Mouse (Mus musculus): ENCODE measurements around the gene Acr. TPM values are rescaled to one million over a fixed set of nuclear protein-coding genes. Genes with fewer than 3 reads are reported as not detected.
A peak's percentile ranks its signal among the peaks of the same experiment; 100 is the strongest.

Gene Acr
- polyA plus RNA-seq, 1 experiment, result 3.2 TPM

DNA sequence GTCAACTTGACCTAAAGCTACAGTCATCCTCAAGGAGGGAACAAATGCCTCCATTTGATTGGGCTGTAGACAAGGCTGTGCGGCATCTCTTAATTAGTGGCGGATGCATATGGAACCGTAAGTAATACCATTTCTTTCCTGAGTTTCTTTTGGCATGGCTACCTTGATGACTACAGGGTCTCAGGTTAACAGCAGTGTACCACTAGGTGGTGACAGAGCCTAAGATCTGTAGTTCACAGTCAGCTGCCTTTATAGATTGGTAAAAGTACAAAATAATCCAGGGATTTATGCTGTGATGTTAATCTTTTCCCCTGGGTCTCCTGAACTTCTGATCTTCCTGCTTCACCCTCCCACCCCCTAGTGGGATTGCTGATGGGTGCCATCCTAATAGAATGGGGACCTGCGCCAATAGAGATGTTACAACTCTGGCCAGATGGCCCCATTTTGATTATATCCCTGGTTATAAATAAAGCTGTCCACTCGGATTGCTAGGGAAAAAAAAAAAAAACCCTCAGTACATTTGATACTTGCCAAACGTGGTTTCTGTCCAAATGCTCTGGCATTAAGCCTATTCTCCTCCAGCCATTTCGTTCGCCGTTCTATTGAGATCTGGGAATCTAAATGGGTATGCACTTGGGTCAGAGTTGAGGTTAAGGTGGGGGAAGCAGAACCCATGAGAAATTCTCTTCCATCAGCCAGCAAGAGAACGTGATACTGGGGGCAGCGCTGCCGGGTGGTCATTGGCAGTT is 37.9 kb downstream of the Acr start:
- TF ChIP-seq CTCF (IDR thresholded peaks at IDR 0.05; ENCODE audit: extremely low read depth, insufficient read depth, low read length) (peak; percentile 25; the same call in 1 of the 2 replicates), POLR2A (IDR thresholded peaks at IDR 0.05; ENCODE audit: extremely low read depth, insufficient read depth, low read length) (no peak)
- H3K27ac ChIP-seq (ENCODE audit: insufficient read depth, low read length), result no peak overlapping the region
- H3K4me1 ChIP-seq (ENCODE audit: control insufficient read depth, insufficient read depth, low read length), result peaks cover 1% of the 10 kb centered on the region; the same call in 1 of the 2 replicates
- no peak overlapping the region for H3K4me3 ChIP-seq (ENCODE audit: insufficient read depth, low read length)

DNA sequence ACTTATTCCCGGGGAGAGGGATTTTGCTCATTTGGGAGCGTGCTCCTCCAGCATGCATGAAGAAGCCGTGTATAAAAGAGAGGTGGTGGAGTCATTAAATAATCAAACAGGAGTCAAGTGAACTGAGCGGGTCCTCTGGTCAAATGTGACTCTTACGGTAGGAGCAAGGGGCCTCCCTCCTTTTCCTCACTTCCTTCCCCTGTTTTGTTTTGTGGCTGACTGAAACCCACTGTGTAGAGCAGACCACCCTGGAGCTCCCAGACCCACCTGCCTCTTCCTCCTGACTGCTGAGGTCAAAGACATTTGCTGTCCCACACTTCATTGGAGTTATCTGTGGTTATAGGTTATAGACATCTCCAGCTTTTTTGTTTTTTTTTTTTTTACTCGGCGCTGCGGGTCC is 39.4 kb downstream of the Acr start:
- Histone ChIP-seq H3K27ac (ENCODE audit: insufficient read depth, low read length) (no peak overlapping the region), H3K4me3 (ENCODE audit: insufficient read depth, low read length) (no peak overlapping the region), H3K4me1 (ENCODE audit: control insufficient read depth, insufficient read depth, low read length) (peaks cover 1% of the 10 kb centered on the region; the same call in 1 of the 2 replicates)
- no peak for TF ChIP-seq POLR2A (IDR thresholded peaks at IDR 0.05; ENCODE audit: extremely low read depth, insufficient read depth, low read length)
- no peak for TF ChIP-seq CTCF (IDR thresholded peaks at IDR 0.05; ENCODE audit: extremely low read depth, insufficient read depth, low read length)

DNA sequence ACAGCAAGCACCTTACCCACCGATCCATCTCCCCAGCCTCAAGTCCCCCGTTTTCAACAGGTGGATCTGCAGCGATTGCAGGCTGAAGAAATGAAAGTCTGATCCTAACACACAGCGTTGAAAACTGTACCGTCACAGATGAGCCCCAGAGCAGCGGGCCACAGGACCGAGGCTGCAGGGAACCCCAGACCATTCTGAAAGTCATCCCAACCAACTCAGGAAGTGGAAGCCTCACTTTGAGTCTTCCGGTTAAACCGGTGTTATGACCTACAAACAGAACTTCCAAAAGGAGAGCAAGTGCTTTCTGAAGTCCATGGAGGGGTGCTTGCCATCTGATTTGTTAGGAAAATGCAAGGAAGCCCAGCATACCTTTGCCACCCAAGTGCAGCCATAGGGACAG is 39.8 kb downstream of the Acr start:
- Histone ChIP-seq H3K4me3 (ENCODE audit: insufficient read depth, low read length) (no peak overlapping the region), H3K27ac (ENCODE audit: insufficient read depth, low read length) (no peak overlapping the region), H3K4me1 (ENCODE audit: control insufficient read depth, insufficient read depth, low read length) (peaks cover 1% of the 10 kb centered on the region; the same call in 1 of the 2 replicates)
- no peak for TF ChIP-seq CTCF (IDR thresholded peaks at IDR 0.05; ENCODE audit: extremely low read depth, insufficient read depth, low read length)

DNA sequence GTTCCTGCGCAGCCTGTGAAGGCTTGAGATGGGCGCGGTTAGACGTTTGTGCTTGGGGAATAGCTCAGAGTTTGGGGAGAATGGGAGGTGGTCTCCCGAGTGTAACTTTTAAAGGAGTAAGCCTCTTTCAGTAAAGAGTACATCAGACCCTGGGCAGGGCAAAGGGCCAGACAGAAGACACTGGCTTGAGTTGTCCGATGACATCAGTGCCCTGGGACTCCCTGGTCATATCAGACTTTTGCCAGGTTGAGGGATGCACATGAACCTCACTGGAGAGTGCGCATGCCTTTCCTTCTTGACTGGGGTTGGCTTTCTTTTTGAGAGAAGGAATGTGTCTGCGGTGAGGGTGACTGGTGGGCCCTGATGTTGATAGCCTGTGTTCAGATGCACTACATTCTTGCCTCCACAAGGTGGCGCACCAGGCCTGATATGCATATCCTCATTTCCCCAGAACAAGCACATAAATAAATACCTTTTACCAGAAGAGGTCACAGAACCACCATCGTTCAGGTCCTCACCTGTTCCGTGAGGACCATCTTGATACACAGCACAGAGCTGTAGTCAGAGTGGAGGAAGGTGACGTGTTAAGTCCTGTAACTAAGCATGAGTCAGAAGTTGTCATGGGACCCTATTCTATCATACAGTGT is 54.3 kb downstream of the Acr start:
- peak; percentile 92 for TF ChIP-seq CTCF (IDR thresholded peaks at IDR 0.05; ENCODE audit: extremely low read depth, insufficient read depth, low read length)
- TF ChIP-seq POLR2A (IDR thresholded peaks at IDR 0.05; ENCODE audit: extremely low read depth, insufficient read depth, low read length), result no peak
- Histone ChIP-seq H3K4me1 (ENCODE audit: control insufficient read depth, insufficient read depth, low read length) (no peaks in the 10 kb centered on the region), H3K4me3 (ENCODE audit: insufficient read depth, low read length) (no peak overlapping the region), H3K27ac (ENCODE audit: insufficient read depth, low read length) (no peak overlapping the region)

DNA sequence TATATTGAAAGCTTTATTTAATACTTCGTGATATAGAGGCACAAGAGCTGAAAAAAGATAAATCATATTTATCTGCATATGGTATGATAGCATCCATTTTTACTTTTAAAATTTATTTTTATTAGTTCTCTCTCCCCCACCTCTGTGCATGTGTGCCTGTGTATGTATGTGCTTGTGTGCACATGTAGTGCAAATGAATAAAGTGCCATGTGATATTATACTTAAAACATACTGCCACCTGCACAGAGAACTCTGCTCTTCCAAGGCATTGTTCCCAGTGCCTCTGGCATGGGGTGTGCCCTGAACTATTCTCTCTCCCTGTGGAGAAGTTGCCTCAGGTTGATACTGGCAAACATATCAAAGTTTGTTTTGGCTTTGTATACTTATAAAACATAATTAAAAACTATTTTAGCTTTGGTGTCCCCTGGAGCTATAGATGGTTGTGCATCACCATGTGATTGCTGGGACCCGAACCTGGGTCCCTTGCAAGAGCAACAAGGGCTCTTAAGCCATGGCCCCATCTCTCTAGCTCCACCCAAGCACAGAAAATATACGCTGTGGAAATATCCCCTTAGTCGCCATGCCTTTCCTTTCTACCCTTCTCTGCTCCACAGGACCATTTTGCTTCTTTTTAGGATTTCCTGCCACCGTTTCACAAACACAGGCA is 55.0 kb downstream of the Acr start:
- H3K27ac ChIP-seq (ENCODE audit: insufficient read depth, low read length), result no peak overlapping the region
- no peak overlapping the region for H3K4me3 ChIP-seq (ENCODE audit: insufficient read depth, low read length)
- no peaks in the 10 kb centered on the region for H3K4me1 ChIP-seq (ENCODE audit: control insufficient read depth, insufficient read depth, low read length)
- TF ChIP-seq POLR2A (IDR thresholded peaks at IDR 0.05; ENCODE audit: extremely low read depth, insufficient read depth, low read length) (no peak), CTCF (IDR thresholded peaks at IDR 0.05; ENCODE audit: extremely low read depth, insufficient read depth, low read length) (no peak)

DNA sequence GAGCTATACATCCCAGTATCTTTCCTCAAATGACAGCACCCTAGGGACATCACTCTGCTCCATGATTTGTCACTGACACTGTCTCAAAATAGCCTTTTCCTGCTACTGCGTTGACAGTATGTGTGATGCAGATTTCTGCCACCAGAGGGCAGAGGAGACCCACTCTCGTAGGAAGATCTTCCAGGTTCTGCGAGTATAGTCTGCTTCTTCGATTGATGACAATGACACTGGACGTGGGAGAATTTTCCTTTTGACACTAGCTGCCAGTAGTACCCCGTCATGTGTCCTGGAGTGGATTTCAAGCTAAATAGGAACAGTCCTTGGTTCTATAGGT is 55.5 kb downstream of the Acr start:
- TF ChIP-seq CTCF (IDR thresholded peaks at IDR 0.05; ENCODE audit: extremely low read depth, insufficient read depth, low read length) (peak; percentile 98), POLR2A (IDR thresholded peaks at IDR 0.05; ENCODE audit: extremely low read depth, insufficient read depth, low read length) (no peak)
- Histone ChIP-seq H3K4me3 (ENCODE audit: insufficient read depth, low read length) (no peak overlapping the region), H3K4me1 (ENCODE audit: control insufficient read depth, insufficient read depth, low read length) (no peaks in the 10 kb centered on the region), H3K27ac (ENCODE audit: insufficient read depth, low read length) (no peak overlapping the region)

Other genes starting within 250 kb of the Acr start
- not detected in 2 replicates for gene Adm2, start 245.6 kb upstream of the Acr start, polyA plus RNA-seq (2012; rRNA removed)
- gene Miox, start 233.9 kb upstream of the Acr start, polyA plus RNA-seq (2012; rRNA removed), result not detected in 2 replicates
- gene Lmf2, start 212.7 kb upstream of the Acr start, polyA plus RNA-seq (2012; rRNA removed), result 12.8 and 13.5 TPM in 2 replicates
- 119 TPM in 2 replicates for gene Ncaph2, start 212.6 kb upstream of the Acr start, polyA plus RNA-seq (2012; rRNA removed)
- gene Sco2, start 194.5 kb upstream of the Acr start, polyA plus RNA-seq (2012; rRNA removed), result 35.2 and 36.9 TPM in 2 replicates
- gene Tymp, start 191.3 kb upstream of the Acr start, polyA plus RNA-seq (2012; rRNA removed), result 3.1 and 3.7 TPM in 2 replicates
- 5.4 and 5.6 TPM in 2 replicates for gene Odf3b, start 189.0 kb upstream of the Acr start, polyA plus RNA-seq (2012; rRNA removed)
- gene Klhdc7b, start 183.4 kb upstream of the Acr start, polyA plus RNA-seq (2012; rRNA removed), result 0.71 and 0.85 TPM in 2 replicates
- gene Syce3, start 157.8 kb upstream of the Acr start, polyA plus RNA-seq (2012; rRNA removed), result 0.33 TPM in 1 of 2 replicates, not detected in the other
- 2.5 and 2.7 TPM in 2 replicates for gene Cpt1b, start 142.5 kb upstream of the Acr start, polyA plus RNA-seq (2012; rRNA removed)
- gene C730034F03Rik, start 138.7 kb upstream of the Acr start, polyA plus RNA-seq (2012; rRNA removed), result 2.8 and 3.2 TPM in 2 replicates
- 0.08 and 0.21 TPM in 2 replicates for gene Gm44502, start 138.6 kb upstream of the Acr start, polyA plus RNA-seq (2012; rRNA removed)
- 60.0 and 66.7 TPM in 2 replicates for gene Chkb, start 138.4 kb upstream of the Acr start, polyA plus RNA-seq (2012; rRNA removed)
- 141 and 146 TPM in 2 replicates for gene Mapk8ip2, start 114.4 kb upstream of the Acr start, polyA plus RNA-seq (2012; rRNA removed)
- 39.9 and 40.2 TPM in 2 replicates for gene Arsa, start 90.9 kb upstream of the Acr start, polyA plus RNA-seq (2012; rRNA removed)
- gene Shank3, start 68.7 kb upstream of the Acr start, polyA plus RNA-seq (2012; rRNA removed), result 98.8 and 99.7 TPM in 2 replicates
- 96.6 and 101 TPM in 2 replicates for gene Rabl2, start 23.6 kb downstream of the Acr start, polyA plus RNA-seq (2012; rRNA removed)

Data from cortical plate, adult 2 months (tissue).